19 mouse cellular contexts compared by ENCODE assay signal in genomic region chr6:53523743-53524497, GRCm38 (mm10).
DNase-seq lines count a peak whose midpoint lies in the region; ATAC-seq and TF ChIP-seq lines count a peak whose summit lies in the region.
"Had no signal": no experiment of that assay in that cellular context is flagged by ENCODE, and none has a peak within 500 bp of the region (broad histone marks: within the 10 kb centered on the region; RNA-seq: fewer than 3 reads in every experiment).

No protein-coding gene starts in this region.

- DNase-seq in gastrocnemius, postnatal 25 days, result peak; percentile 11
- DNase-seq in gastrocnemius, postnatal 4 days (ENCODE audit: low spot score in 2 of 2), result no peak
- DNase-seq in liver, adult 2 months (ENCODE audit: extremely low read depth, low read depth, low spot score), result peak; percentile 98
- no peak for DNase-seq in liver, embryonic 11.5 days (ENCODE audit: low spot score)
- peak; percentile 6 for DNase-seq in adrenal gland, postnatal 25 days
- peak; percentile 26 for DNase-seq in heart, postnatal 4 days
- DNase-seq in ovary, adult 18-20 months (ENCODE audit: low spot score), result no peak
- DNase-seq: cerebellum, postnatal 25 days; embryo, embryonic 11 days; forebrain, postnatal 0 days; kidney, adult 11 months; kidney, postnatal 14 days; layer of hippocampus, postnatal 36 days; lung, postnatal 14 days; right cerebral cortex, postnatal 14 days; thymus, adult 2 months had no signal

- H3K4me1 ChIP-seq in liver, adult 2 months (ENCODE audit: control insufficient read depth, insufficient read depth, low read length), result peaks cover 2% of the 10 kb centered on the region; the same call in 1 of the 2 replicates
- no peaks in the 10 kb centered on the region for H3K4me1 ChIP-seq in liver, embryonic 11.5 days (replicated peaks; ENCODE audit: control insufficient read depth, insufficient read depth, low read length)
- H3K4me1 ChIP-seq: midbrain, embryonic 15.5 days had no signal

- no peak overlapping the region for H3K27ac ChIP-seq in liver, adult 2 months (replicated peaks; ENCODE audit: insufficient read depth, low read depth, low read length)
- no peak overlapping the region for H3K27ac ChIP-seq in liver, embryonic 11.5 days (ENCODE audit: low read depth, low read length)
- H3K27ac ChIP-seq: layer of hippocampus, adult 2 months; midbrain, embryonic 15.5 days had no signal

- H3K79me2 ChIP-seq in liver, adult 2 months (ENCODE audit: control insufficient read depth, insufficient read depth, low read length), result no peaks in the 10 kb centered on the region

- H3K9ac ChIP-seq in liver, adult 2 months (ENCODE audit: low read depth, low read length), result no peak overlapping the region
- H3K9ac ChIP-seq in liver, embryonic 11.5 days (ENCODE audit: low read depth, low read length), result no peak overlapping the region
- H3K9ac ChIP-seq: forebrain, postnatal 0 days; midbrain, embryonic 15.5 days had no signal

- H3K9me3 ChIP-seq in liver, embryonic 11.5 days (ENCODE audit: control insufficient read depth, low read length), result no peaks in the 10 kb centered on the region
- H3K9me3 ChIP-seq: midbrain, embryonic 15.5 days had no signal

- no peak overlapping the region for H3K4me2 ChIP-seq in liver, embryonic 11.5 days
- H3K4me2 ChIP-seq: midbrain, embryonic 15.5 days had no signal

- no peak for TF ChIP-seq CTCF in liver, adult 2 months (IDR thresholded peaks at IDR 0.05; ENCODE audit: low read depth, low read length)

- ATAC-seq in liver, embryonic 11.5 days (replicated peaks; ENCODE audit: low FRiP score), result no peak
- ATAC-seq: forebrain, postnatal 0 days; midbrain, embryonic 15.5 days had no signal

- WGBS in liver, adult 2 months, result 31% methylated on average over 13 of the region's 13 CpGs
- 82% methylated on average over 13 of the region's 13 CpGs for WGBS in liver, embryonic 11.5 days

- no peak for TF ChIP-seq POLR2A in liver, adult 2 months (IDR thresholded peaks at IDR 0.05; ENCODE audit: extremely low read depth, insufficient read depth, low read length)

- H3K27me3 ChIP-seq in liver, adult 2 months (ENCODE audit: control insufficient read depth, insufficient read depth, low read length), result peaks cover 11% of the 10 kb centered on the region; the same call in 1 of the 2 replicates
- H3K27me3 ChIP-seq in liver, embryonic 11.5 days (replicated peaks; ENCODE audit: control insufficient read depth, insufficient read depth, low read length), result no peaks in the 10 kb centered on the region
- H3K27me3 ChIP-seq: midbrain, embryonic 15.5 days had no signal

- no peak overlapping the region for H3K4me3 ChIP-seq in liver, adult 2 months (ENCODE audit: insufficient read depth, low read depth, low read length)
- H3K4me3 ChIP-seq in liver, embryonic 11.5 days (ENCODE audit: low read depth, low read length), result no peak overlapping the region
- H3K4me3 ChIP-seq: layer of hippocampus, adult 2 months; midbrain, embryonic 15.5 days; myocyte had no signal

- H3K36me3 ChIP-seq in liver, adult 2 months (ENCODE audit: control insufficient read depth, insufficient read depth, low read length), result no peaks in the 10 kb centered on the region
- no peaks in the 10 kb centered on the region for H3K36me3 ChIP-seq in liver, embryonic 11.5 days (ENCODE audit: control insufficient read depth, insufficient read depth, low read length)
- H3K36me3 ChIP-seq: midbrain, embryonic 15.5 days had no signal

Comparison
In these comparisons a context has a peak if more than half of its experiments do, and no peak if none do; other contexts are left out.
1. DNase-seq: peak in gastrocnemius, postnatal 25 days (single experiment), liver, adult 2 months (single experiment), adrenal gland, postnatal 25 days (single experiment) and heart, postnatal 4 days (single experiment); none in gastrocnemius, postnatal 4 days (0 of 2), liver, embryonic 11.5 days (single experiment) and ovary, adult 18-20 months (single experiment).